Mouse (Mus musculus): ENCODE results near the gene Poc1b. TPM values are rescaled to one million over a fixed set of nuclear protein-coding genes. Genes with fewer than 3 reads are reported as not detected.

The Poc1b gene
- total RNA-seq (2012; rRNA removed), result 3.6 and 4.1 TPM in 2 replicates

DNA sequence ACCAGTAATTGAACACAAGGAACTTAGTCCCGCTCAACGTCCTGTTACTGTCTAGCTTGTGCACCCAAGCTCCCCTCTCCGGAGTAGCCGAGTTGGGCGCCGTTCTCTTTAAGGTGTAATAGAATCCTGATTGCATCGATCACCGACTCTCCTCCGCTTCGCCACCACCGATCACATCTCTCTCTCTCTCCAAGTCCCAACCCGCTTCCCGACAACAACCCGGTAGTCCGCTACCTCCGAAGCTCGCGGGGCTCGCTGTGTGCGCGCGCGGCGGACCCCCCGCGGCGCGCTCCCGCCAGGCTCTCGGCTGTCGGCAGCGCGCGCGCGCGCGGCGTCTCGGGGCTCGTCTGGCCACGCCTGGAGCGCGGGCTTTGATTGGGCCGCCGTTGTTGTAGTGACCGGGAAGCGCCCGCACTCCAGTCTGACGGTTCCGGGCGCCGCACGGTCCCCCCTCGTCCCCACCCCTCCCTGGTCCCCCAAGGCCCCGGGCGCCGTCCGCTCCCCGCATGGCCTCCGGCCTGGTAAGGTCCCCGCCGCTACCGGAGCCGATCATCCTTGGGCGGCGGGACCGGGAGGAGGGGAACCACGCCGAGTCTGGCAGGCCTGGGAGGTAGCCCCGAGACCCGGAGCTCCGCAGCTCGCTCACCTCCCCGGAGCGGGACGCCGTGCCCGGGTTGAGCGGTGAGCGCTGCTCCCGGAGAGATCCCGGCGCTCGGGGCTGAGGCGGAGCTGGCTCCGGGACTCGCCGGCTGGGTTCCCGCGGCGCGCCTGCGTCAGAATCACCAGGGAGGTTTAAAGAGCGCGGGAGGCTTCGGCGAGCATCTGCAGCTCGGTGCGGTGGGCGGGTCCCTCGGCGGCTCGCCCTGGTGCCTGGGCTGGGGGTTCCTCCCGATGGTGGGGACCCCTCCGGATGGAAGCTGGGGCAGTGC is at the start of gene Poc1b:
TSS of gene Poc1b (plus strand) at position 334 of the 929 bp plus-strand sequence.
- in situ Hi-C loops (cut with MboI; ENCODE audit: low sequenced_read_pairs in 2 of 2, unreplicated experiment in 2 of 2), result no loop called here

DNA sequence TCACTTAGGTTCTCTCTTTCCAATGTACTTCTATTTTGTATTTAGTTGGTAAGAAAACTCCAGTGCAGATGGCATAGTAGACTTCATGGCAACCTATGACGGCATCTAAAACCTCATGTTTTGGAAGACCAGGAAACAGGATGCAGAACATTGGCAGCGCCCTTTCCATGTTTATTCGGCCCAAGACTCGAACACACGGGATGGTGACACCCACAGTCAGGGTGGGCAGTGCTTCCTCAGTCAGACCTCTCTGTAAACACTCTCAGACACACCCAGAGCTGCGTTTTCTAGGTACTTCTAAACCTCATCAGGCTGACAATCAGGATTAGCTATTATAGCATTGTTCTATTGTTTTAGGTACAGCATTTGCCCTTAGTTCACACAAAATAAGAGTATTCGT is 46.2 kb upstream of the Poc1b start:
- no peak for DNase-seq (ENCODE audit: low read depth, low spot score)
- TF ChIP-seq ZNF384 (IDR thresholded peaks at IDR 0.05; ENCODE audit: low read depth, low read length), result no peak
- TF ChIP-seq CHD2 (IDR thresholded peaks at IDR 0.05; ENCODE audit: low read depth, low read length), result no peak
- no peak for TF ChIP-seq HCFC1 (IDR thresholded peaks at IDR 0.05; ENCODE audit: borderline replicate concordance, insufficient read depth, low read length)
- no peak overlapping the region for H3K4me3 ChIP-seq (ENCODE audit: insufficient read depth in 1 of 2, low read depth in 1 of 2, low read length in 2 of 2, poor library complexity in 1 of 2, severe bottlenecking in 1 of 2)
- in situ Hi-C loops (cut with MboI; ENCODE audit: low sequenced_read_pairs in 2 of 2, unreplicated experiment in 2 of 2), result no loop called here
- no peak overlapping the region for H3K9ac ChIP-seq (ENCODE audit: insufficient read depth, low read depth, low read length, poor library complexity, severe bottlenecking)
- H3K27ac ChIP-seq (ENCODE audit: insufficient read depth, low read depth, low read length, poor library complexity, severe bottlenecking), result no peak overlapping the region
- no peaks in the 10 kb centered on the region for H3K36me3 ChIP-seq (ENCODE audit: control insufficient read depth, insufficient read depth, low read length, poor library complexity, severe bottlenecking)
- no peaks in the 10 kb centered on the region for H3K9me3 ChIP-seq (ENCODE audit: control insufficient read depth, insufficient read depth, low read depth, low read length)
- H3K4me1 ChIP-seq (ENCODE audit: control insufficient read depth in 2 of 2, insufficient read depth in 2 of 2, low read length in 2 of 2, poor library complexity in 1 of 2), result no peaks in the 10 kb centered on the region

More for the DNA sequence above, at the start of gene Poc1b:
- no peaks in the 10 kb centered on the region; a peak in 1 of 4 replicates for H3K4me1 ChIP-seq (ENCODE audit: control insufficient read depth in 2 of 2, insufficient read depth in 2 of 2, low read length in 2 of 2, poor library complexity in 1 of 2)
- peak within 1 kb of the TSS; percentile 83 for H3K9ac ChIP-seq (ENCODE audit: insufficient read depth, low read depth, low read length, poor library complexity, severe bottlenecking)
- H3K27ac ChIP-seq (ENCODE audit: insufficient read depth, low read depth, low read length, poor library complexity, severe bottlenecking), result peak within 1 kb of the TSS; percentile 42; the same call in 1 of the 2 replicates
- peak within 1 kb of the TSS; percentile 88 to 99 for H3K4me3 ChIP-seq (ENCODE audit: insufficient read depth in 1 of 2, low read depth in 1 of 2, low read length in 2 of 2, poor library complexity in 1 of 2, severe bottlenecking in 1 of 2)
- TF ChIP-seq ZNF384 (IDR thresholded peaks at IDR 0.05; ENCODE audit: low read depth, low read length), result no peak
- TF ChIP-seq ZC3H11A (IDR thresholded peaks at IDR 0.05; ENCODE audit: borderline replicate concordance, low read depth, low read length), result no peak
- TF ChIP-seq MAFK (IDR thresholded peaks at IDR 0.05; ENCODE audit: insufficient read depth, low read depth, low read length), result no peak
- no peak for TF ChIP-seq CHD2 (IDR thresholded peaks at IDR 0.05; ENCODE audit: low read depth, low read length)
- TF ChIP-seq HCFC1 (IDR thresholded peaks at IDR 0.05; ENCODE audit: borderline replicate concordance, insufficient read depth, low read length), result no peak; the same call in 1 of the 2 replicates
- DNase-seq (ENCODE audit: low read depth, low spot score), result no peak
- H3K9me3 ChIP-seq (ENCODE audit: control insufficient read depth, insufficient read depth, low read depth, low read length), result no peaks in the 10 kb centered on the region
- H3K36me3 ChIP-seq (ENCODE audit: control insufficient read depth, insufficient read depth, low read length, poor library complexity, severe bottlenecking), result peaks cover 6% of the 10 kb centered on the region; the same call in 1 of the 2 replicates

DNA sequence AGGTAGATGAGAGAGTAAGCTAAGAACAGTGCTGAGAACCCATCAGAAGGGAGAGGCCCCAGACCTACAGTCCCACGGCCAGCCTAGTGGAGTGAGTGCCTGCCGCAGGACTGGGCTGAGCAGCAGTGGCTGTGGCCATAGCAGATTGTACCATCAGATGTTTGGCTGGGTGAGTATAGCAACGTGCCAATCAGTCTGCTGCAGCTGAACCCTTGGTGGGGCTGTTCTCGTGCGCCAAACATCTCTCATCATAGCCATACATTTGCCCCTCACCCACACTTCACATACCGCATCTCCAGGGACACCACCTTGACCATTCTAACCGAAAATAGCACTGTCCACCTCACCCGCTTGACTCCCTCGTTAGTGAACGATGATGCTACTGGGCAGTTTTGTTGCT is 45.4 kb upstream of the Poc1b start:
- Histone ChIP-seq H3K4me3 (ENCODE audit: insufficient read depth in 1 of 2, low read depth in 1 of 2, low read length in 2 of 2, poor library complexity in 1 of 2, severe bottlenecking in 1 of 2) (no peak overlapping the region), H3K4me1 (ENCODE audit: control insufficient read depth in 2 of 2, insufficient read depth in 2 of 2, low read length in 2 of 2, poor library complexity in 1 of 2) (no peaks in the 10 kb centered on the region), H3K9me3 (ENCODE audit: control insufficient read depth, insufficient read depth, low read depth, low read length) (no peaks in the 10 kb centered on the region), H3K27ac (ENCODE audit: insufficient read depth, low read depth, low read length, poor library complexity, severe bottlenecking) (no peak overlapping the region), H3K9ac (ENCODE audit: insufficient read depth, low read depth, low read length, poor library complexity, severe bottlenecking) (no peak overlapping the region), H3K36me3 (ENCODE audit: control insufficient read depth, insufficient read depth, low read length, poor library complexity, severe bottlenecking) (no peaks in the 10 kb centered on the region)
- no peak for DNase-seq (ENCODE audit: low read depth, low spot score)
- no peak for TF ChIP-seq MAFK (IDR thresholded peaks at IDR 0.05; ENCODE audit: insufficient read depth, low read depth, low read length)
- no peak for TF ChIP-seq CHD2 (IDR thresholded peaks at IDR 0.05; ENCODE audit: low read depth, low read length)
- TF ChIP-seq ZC3H11A (IDR thresholded peaks at IDR 0.05; ENCODE audit: borderline replicate concordance, low read depth, low read length), result no peak
- in situ Hi-C loops (cut with MboI; ENCODE audit: low sequenced_read_pairs in 2 of 2, unreplicated experiment in 2 of 2), result no loop called here

DNA sequence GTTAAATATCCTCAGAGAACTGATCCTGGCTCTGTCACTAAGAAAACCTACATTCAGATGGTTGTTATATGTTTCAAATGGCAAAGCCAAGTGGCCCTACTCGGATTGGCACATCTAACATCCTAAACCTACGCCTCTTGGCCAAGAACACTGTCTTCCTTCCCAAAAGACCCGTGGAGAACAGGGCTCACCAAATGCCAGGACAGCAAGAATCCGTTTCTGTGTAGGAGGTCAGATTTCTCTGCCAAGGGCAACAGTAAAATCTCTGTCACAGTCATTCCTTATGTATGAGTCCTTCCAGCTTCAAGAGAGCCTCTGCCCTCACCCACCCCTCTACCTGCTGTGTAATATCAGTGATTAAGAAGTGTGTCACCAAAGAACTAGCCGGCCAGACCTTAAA is 44.3 kb upstream of the Poc1b start:
- in situ Hi-C loops (cut with MboI; ENCODE audit: low sequenced_read_pairs in 2 of 2, unreplicated experiment in 2 of 2), result no loop called here
- Histone ChIP-seq H3K4me1 (ENCODE audit: control insufficient read depth in 2 of 2, insufficient read depth in 2 of 2, low read length in 2 of 2, poor library complexity in 1 of 2) (no peaks in the 10 kb centered on the region), H3K36me3 (ENCODE audit: control insufficient read depth, insufficient read depth, low read length, poor library complexity, severe bottlenecking) (no peaks in the 10 kb centered on the region), H3K4me3 (ENCODE audit: insufficient read depth in 1 of 2, low read depth in 1 of 2, low read length in 2 of 2, poor library complexity in 1 of 2, severe bottlenecking in 1 of 2) (no peak overlapping the region), H3K9ac (ENCODE audit: insufficient read depth, low read depth, low read length, poor library complexity, severe bottlenecking) (no peak overlapping the region), H3K9me3 (ENCODE audit: control insufficient read depth, insufficient read depth, low read depth, low read length) (no peaks in the 10 kb centered on the region), H3K27ac (ENCODE audit: insufficient read depth, low read depth, low read length, poor library complexity, severe bottlenecking) (no peak overlapping the region)
- TF ChIP-seq MAFK (IDR thresholded peaks at IDR 0.05; ENCODE audit: insufficient read depth, low read depth, low read length), result no peak
- TF ChIP-seq ZC3H11A (IDR thresholded peaks at IDR 0.05; ENCODE audit: borderline replicate concordance, low read depth, low read length), result no peak
- no peak for TF ChIP-seq HCFC1 (IDR thresholded peaks at IDR 0.05; ENCODE audit: borderline replicate concordance, insufficient read depth, low read length)
- no peak for TF ChIP-seq CHD2 (IDR thresholded peaks at IDR 0.05; ENCODE audit: low read depth, low read length)
- no peak for TF ChIP-seq ZNF384 (IDR thresholded peaks at IDR 0.05; ENCODE audit: low read depth, low read length)
- no peak for DNase-seq (ENCODE audit: low read depth, low spot score)
